Mouse (Mus musculus): Measurements from ENCODE around the gene Bnip3. TPM values are rescaled to one million over a fixed set of nuclear protein-coding genes. Genes with fewer than 3 reads are reported as not detected.
A peak's percentile ranks its signal among the peaks of the same experiment; 100 is the strongest.

The Bnip3 gene
- total RNA-seq, 2 experiments from 2014 or later, result 154 to 230 TPM

DNA sequence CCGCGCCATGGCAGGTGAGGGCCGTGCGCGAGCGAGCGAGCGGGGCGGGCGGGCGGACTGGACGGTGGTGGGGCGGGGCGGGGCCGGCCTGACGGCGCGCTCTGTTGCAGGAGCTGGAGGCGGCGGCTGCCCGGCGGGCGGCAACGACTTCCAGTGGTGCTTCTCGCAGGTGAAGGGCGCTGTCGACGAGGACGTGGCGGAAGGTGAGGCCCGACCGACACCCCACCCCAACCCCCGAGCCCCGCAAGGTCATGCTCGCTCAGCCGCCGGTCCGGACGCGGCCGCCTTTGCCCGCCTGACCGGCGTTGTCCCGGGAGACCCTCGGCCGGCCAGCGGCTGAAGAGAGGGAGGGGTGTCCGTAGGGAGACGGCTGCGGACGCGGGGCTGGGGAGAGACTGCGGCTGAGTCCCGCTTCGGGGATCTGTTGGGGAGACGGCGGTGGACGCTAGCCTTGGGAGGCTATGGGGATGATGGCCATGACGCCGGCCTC, 62.8 kb downstream of the Bnip3 start:
- intact Hi-C loops (cut with DNase I), result no loop called here
- no peak for DNase-seq

DNA sequence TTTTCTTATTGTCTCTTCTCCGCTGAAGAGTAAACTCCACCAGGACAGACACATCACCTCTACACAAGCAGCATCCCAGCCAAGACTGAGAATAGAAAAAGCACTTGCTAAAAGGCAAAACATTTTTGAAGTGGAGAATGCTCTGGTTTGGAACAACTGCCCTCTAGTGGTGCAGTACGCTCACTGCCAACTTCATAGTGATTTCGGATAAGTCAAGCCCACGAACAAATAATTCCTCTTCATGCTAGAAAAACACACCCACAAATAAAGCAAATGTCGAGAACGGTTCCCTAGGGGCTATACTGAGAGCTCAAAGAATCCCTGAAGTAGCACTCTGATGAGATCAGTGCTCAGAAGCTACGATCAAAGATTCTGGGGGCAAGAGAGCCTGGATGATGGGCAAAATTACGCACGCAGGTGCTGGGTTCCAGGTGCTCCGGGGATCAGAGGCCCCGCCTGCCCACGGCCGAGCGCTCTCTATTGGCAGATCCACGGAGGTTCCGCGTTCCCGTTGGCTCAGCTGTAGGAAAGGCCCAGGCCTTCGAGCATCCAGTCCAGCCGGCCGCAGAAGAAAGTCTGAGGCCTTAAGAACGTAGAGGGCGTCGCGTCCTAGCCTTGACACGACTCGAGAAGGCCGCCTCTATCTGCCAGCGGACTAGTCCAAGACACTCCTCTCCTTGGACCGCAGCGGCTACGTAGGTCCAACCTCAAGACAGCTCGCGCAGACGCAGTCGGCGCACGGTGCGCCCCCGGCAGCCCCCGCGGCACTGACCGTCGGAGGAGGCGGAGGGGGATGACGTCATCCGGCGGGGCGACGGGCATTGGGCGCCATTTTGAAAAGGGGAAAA, 63.6 kb downstream of the Bnip3 start, which contains the start of the genes Ppp2r2d and Mapk1ip1:
TSS of gene Ppp2r2d (plus strand) at position 536 of the 848 bp plus-strand sequence.
TSS of gene Mapk1ip1 (minus strand) at position 730 of the 848 bp plus-strand sequence.
- DNase-seq, result peak; percentile 93 to 97
- intact Hi-C loops (cut with DNase I), result no loop called here

DNA sequence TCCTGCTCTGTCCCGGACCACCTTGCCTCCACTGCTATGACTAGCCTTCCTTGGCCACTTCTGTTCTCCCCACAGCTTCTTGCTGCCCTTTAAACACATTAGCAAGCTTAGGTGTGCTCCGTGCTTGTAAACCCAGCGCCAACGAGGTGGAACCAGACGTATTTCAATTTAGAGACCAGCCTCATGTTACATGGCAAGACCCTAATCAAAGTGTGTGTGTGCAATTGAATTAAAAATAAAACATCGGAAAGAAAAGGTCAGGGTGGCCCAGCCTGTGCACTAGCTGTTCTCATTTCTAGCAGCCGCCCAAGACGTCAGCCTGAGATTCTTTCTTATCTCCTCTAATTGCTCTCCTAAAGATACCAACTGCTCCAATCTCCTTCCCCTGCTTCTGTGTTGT, 64.2 kb downstream of the Bnip3 start:
- intact Hi-C loops (cut with DNase I), result no loop called here
- DNase-seq, result no peak

DNA sequence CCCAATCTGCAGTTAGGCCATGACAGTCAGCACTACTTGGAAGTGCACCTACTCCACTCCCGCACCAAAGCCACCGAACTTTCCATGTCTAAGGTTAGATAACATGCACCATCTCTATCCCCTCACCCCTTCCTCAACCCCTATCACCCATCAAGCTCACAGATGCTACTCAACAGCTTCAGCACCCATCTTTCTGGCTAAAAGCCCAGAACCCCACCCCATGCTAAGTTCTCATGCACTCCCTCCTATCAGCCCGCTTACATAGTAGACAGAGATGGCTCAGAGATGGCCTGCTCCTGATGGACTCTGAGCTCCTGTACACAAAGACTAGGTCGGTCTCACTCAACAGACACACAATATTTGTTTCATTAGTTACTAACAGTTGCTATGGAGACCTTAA, 65.9 kb downstream of the Bnip3 start:
- intact Hi-C loops (cut with DNase I), result no loop called here
- DNase-seq, result no peak

DNA sequence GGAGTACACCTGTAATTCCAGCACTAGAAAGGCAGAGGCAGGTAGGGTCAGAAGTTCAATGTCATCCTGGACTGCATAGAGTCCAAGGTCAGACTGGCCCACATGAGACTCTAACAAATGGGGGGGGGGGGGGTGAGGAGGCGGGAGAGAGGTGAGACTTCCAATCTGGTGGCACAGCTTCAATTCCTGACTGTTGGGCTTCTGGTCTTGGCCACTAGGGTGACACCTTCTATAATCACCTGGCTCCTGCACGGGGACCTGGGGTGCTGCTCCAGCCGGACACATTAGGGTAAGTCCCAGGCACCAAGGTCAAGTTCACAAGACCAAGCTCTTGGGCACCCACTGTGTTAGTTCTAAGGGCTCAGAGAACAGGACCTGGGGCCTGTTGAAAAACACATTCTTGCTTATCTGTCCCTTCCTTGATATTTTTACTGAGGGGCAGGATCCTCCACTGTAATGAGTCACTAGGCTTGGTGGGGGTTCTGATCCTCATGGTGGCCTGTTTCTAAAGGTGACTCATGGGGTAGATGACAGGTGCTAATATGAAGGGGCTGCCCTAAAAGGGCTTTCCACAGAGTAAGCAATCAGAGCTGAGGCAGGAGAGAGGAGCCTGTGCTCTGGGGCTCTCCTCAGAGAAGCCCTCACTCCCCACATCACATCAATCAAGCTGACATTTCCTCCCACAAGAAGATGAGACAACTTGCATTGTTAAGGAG, 67.7 kb downstream of the Bnip3 start:
- DNase-seq, result no peak
- intact Hi-C loops (cut with DNase I), result no loop called here

Other genes with a start within 250 kb of the Bnip3 start
- 10 to 100 TPM; 34.1 to 36.5 TPM for gene Ppp2r2d, start 63.4 kb downstream of the Bnip3 start, total RNA-seq (2021)
- 10 to 100 TPM; 18.8 to 27.0 TPM for gene Mapk1ip1, start 63.2 kb downstream of the Bnip3 start, total RNA-seq (2021)
- not detected for gene Jakmip3, start 31.2 kb upstream of the Bnip3 start, total RNA-seq (2021)
- under 1 TPM; 0.30 to 0.51 TPM for gene Dpysl4, start 176.5 kb upstream of the Bnip3 start, total RNA-seq (2021)

Measured in gastrocnemius, postnatal 36 days (tissue).